Mouse (Mus musculus) thymus, postnatal 0 days (tissue): Measurements from ENCODE around the gene Fggy. TPM values are rescaled to one million over a fixed set of nuclear protein-coding genes. Genes with fewer than 3 reads are reported as not detected.

Experiments
- DNase-seq: peaks from one replicate; pipeline ENCODE4 v3.0.0-alpha.2; 2015; ENCODE audit warnings: low spot score
- polyA plus RNA-seq: library from polyadenylated mRNA; unstranded; fragments of >200 nt; fragmentation: Nextera tagmentation; extraction: Ambion mirVana; gene quantifications from 2 replicates; pipeline ENCODE4 v1.2.1, GENCODE M21; 2015

The Fggy gene
- polyA plus RNA-seq, 1 experiment from 2014 or later: 4.7 TPM

- DNase-seq: no peak
These were observed 340.0 kb downstream of the Fggy start for GRCm38 (mm10) chr4:95897236-95897874.

GRCm38 (mm10) chr4:95898714-95899113, 341.4 kb downstream of the Fggy start:
- DNase-seq: no peak

GRCm38 (mm10) chr4:95899926-95900712, 342.8 kb downstream of the Fggy start:
- no peak for DNase-seq

- no peak for DNase-seq
These were observed 343.5 kb downstream of the Fggy start for GRCm38 (mm10) chr4:95900815-95901214.

GRCm38 (mm10) chr4:95906141-95906540, 348.8 kb downstream of the Fggy start:
- no peak for DNase-seq

- DNase-seq: no peak
These were observed 352.7 kb downstream of the Fggy start for GRCm38 (mm10) chr4:95909689-95910654.

- no peak for DNase-seq
These were observed 355.7 kb downstream of the Fggy start for GRCm38 (mm10) chr4:95913026-95913425.

- no peak for DNase-seq
These were observed 358.6 kb downstream of the Fggy start for GRCm38 (mm10) chr4:95915628-95916579.

- no peak for DNase-seq
These were observed 360.4 kb downstream of the Fggy start for GRCm38 (mm10) chr4:95917703-95918102.

GRCm38 (mm10) chr4:95920448-95920847, 363.1 kb downstream of the Fggy start:
- no peak for DNase-seq

GRCm38 (mm10) chr4:95924210-95925184, 367.2 kb downstream of the Fggy start:
- DNase-seq: peak; percentile 86

- no peak for DNase-seq
These were observed 371.5 kb downstream of the Fggy start for GRCm38 (mm10) chr4:95928846-95929245.

GRCm38 (mm10) chr4:95929936-95930335, 372.6 kb downstream of the Fggy start:
- DNase-seq: no peak

GRCm38 (mm10) chr4:95931331-95931730, 374.0 kb downstream of the Fggy start:
- DNase-seq: no peak

GRCm38 (mm10) chr4:95933801-95934356, 376.6 kb downstream of the Fggy start:
- DNase-seq: no peak

GRCm38 (mm10) chr4:95934384-95935035, 377.2 kb downstream of the Fggy start:
- no peak for DNase-seq

- no peak for DNase-seq
These were observed 381.4 kb downstream of the Fggy start for GRCm38 (mm10) chr4:95938701-95939100.

GRCm38 (mm10) chr4:95947896-95948295, 390.6 kb downstream of the Fggy start:
- no peak for DNase-seq
